Comparison of ENCODE assay signal across 9 mouse cellular contexts in genomic region chr4:59756332-59757082, GRCm38 (mm10). TPM values are rescaled to one million over a fixed set of nuclear protein-coding genes. Genes with fewer than 3 reads are reported as not detected.
DNase-seq lines count a peak whose midpoint lies in the region; ATAC-seq lines count a peak whose summit lies in the region.
"Had no signal": no experiment of that assay in that cellular context is flagged by ENCODE, and none has a peak within 500 bp of the region (broad histone marks: within the 10 kb centered on the region; RNA-seq: fewer than 3 reads in every experiment).

No protein-coding gene starts in this region.

- ATAC-seq in heart, embryonic 16.5 days (replicated peaks; ENCODE audit: extremely low read depth, insufficient read depth, low FRiP score) = 0 out of 2 replicates have a peak, but pooled peaks have one; percentile 33
- no peak for ATAC-seq in inflammation-experienced regulatory T-cells, adult 6 months

- no peaks in the 10 kb centered on the region; the same call in 1 of the 2 replicates for H3K9me3 ChIP-seq in heart, embryonic 16.5 days (replicated peaks; ENCODE audit: control insufficient read depth, low read length)
- H3K9me3 ChIP-seq: limb, embryonic 12.5 days had no signal

- 52% methylated on average over 9 of the region's 9 CpGs for WGBS in heart, embryonic 16.5 days

- DNase-seq in 3134 (ENCODE audit: extremely low read depth, insufficient read length, low spot score) (peak; percentile 73), MEL-GATA-1-ER (ENCODE audit: extremely low read depth, low read depth) (peak; percentile 36)
- DNase-seq in cerebellum, postnatal 14 days = peak; percentile 94 to 95
- DNase-seq in layer of hippocampus, postnatal 36 days = peak; percentile 59 to 72
- DNase-seq in right cerebral cortex, adult 2 months (ENCODE audit: low spot score in 2 of 2) = peak; percentile 80 to 82
- DNase-seq in spleen, adult 12 weeks (ENCODE audit: low spot score) = no peak

- H3K27ac ChIP-seq in heart, embryonic 16.5 days (ENCODE audit: low read length) = peak overlapping the region; percentile 50; the same call in 1 of the 2 replicates
- H3K27ac ChIP-seq: limb, embryonic 12.5 days had no signal

- no peak overlapping the region for H3K4me3 ChIP-seq in heart, embryonic 16.5 days (ENCODE audit: low read length)
- H3K4me3 ChIP-seq: limb, embryonic 12.5 days had no signal

- H3K9ac ChIP-seq in heart, embryonic 16.5 days (ENCODE audit: low read length) = no peak overlapping the region
- H3K9ac ChIP-seq: limb, embryonic 12.5 days had no signal

- H3K4me2 ChIP-seq in heart, embryonic 16.5 days (ENCODE audit: low read depth, low read length) = no peak overlapping the region
- H3K4me2 ChIP-seq: limb, embryonic 12.5 days had no signal

- H3K27me3 ChIP-seq in heart, embryonic 16.5 days (ENCODE audit: control insufficient read depth, insufficient read depth, low read length) = no peaks in the 10 kb centered on the region
- H3K27me3 ChIP-seq: limb, embryonic 12.5 days had no signal

- H3K36me3 ChIP-seq in heart, embryonic 16.5 days (ENCODE audit: control insufficient read depth, insufficient read depth) = peaks cover 5% of the 10 kb centered on the region

- peaks cover 29% of the 10 kb centered on the region for H3K4me1 ChIP-seq in heart, embryonic 16.5 days (ENCODE audit: control insufficient read depth, insufficient read depth, low read length)

RNA-seq across cellular contexts. Expression of gene Inip, which starts 44.9 kb away (rescaled TPM):
- polyA plus RNA-seq in heart, embryonic 16.5 days (2015; fragmentation: Nextera tagmentation; extraction: Ambion mirVana) = 39.8 and 44.0 TPM in 2 replicates
- 10 to 100 TPM; 24.1 to 26.4 TPM for total RNA-seq in layer of hippocampus, postnatal 36 days (2021)
- polyA plus RNA-seq in inflammation-experienced regulatory T-cells, adult 6 months (2017; shearing (Covaris generic)) = 10 to 100 TPM; 48.4 to 49.9 (median 49.5) TPM

RNA-seq across cellular contexts. Expression of gene Snx30, which starts 49.1 kb away (rescaled TPM):
- 7.0 and 8.0 TPM in 2 replicates for polyA plus RNA-seq in heart, embryonic 16.5 days (2015; fragmentation: Nextera tagmentation; extraction: Ambion mirVana)
- total RNA-seq in layer of hippocampus, postnatal 36 days (2021) = 10 to 100 TPM; 44.9 to 46.0 TPM
- polyA plus RNA-seq in inflammation-experienced regulatory T-cells, adult 6 months (2017; shearing (Covaris generic)) = 1 to 10 TPM; 2.6 to 3.6 (median 2.8) TPM
